Mouse (Mus musculus): ENCODE measurements at regions not wholly inside any gene's neighbourhood (a gene's known extent, or its start where the extent isn't known, plus 50 kb on each side); places are given as distances from the start of the nearest gene placed in this dataset.

DNA sequence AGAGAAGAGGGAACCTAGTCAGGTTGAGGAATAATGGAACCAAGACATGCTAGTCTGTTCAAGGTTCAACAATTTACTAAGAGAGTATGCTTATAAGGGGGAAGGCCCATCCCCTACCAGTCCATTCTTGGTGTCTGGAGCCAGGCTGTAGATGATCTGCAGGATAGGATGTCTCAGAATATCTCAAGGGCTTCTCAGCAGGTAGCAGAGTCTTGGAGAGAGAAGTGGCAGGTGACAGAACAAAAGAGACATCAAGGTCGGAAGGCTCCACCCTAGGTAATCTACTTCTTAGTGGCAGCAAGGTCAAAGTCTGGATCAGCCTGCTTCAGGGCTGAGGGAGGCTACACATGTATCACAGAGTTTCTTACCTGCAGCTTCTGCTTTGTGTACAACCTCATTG lies 220.2 kb upstream of the 4921530L21Rik start:
- Histone ChIP-seq H3K27me3 (ENCODE audit: control insufficient read depth, insufficient read depth, low read length) (no peaks in the 10 kb centered on the region), H3K4me1 (ENCODE audit: control insufficient read depth, insufficient read depth, low read length) (no peaks in the 10 kb centered on the region), H3K4me3 (ENCODE audit: low read depth, low read length) (no peak overlapping the region), H3K36me3 (ENCODE audit: control insufficient read depth, insufficient read depth, low read length) (no peaks in the 10 kb centered on the region), H3K4me2 (ENCODE audit: low read depth) (no peak overlapping the region), H3K9ac (ENCODE audit: low read length) (no peak overlapping the region), H3K27ac (ENCODE audit: low read depth, low read length) (no peak overlapping the region), H3K9me3 (ENCODE audit: control insufficient read depth, low read length) (no peaks in the 10 kb centered on the region)
- DNase-seq (ENCODE audit: low spot score) = no peak
- ATAC-seq (ENCODE audit: insufficient read depth, low FRiP score, low TSS enrichment) = no peak
- 79% methylated on average over 1 of the region's 1 CpGs for WGBS

DNA sequence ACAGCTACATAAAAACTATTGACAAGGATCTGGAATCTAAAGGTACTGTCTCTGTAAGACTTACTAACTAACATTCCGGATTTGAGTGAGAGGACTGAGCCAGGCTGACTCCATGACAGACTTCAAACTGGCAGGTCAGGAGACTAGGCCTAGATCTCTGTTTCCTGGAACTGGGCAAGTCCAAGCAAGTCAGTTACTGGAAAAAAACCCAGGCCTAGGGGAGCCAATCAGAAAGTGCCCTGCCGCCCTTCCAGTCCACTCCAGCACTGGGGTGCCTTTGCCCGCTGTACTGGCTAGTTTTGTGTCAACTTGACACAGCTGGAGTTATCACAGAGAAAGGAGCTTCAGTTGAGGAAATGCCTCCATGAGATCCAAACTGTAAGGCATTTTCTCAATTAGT lies 219.6 kb upstream of the 4921530L21Rik start:
- Histone ChIP-seq H3K4me2 (ENCODE audit: low read depth) (no peak overlapping the region), H3K9me3 (ENCODE audit: control insufficient read depth, low read length) (no peaks in the 10 kb centered on the region), H3K27me3 (ENCODE audit: control insufficient read depth, insufficient read depth, low read length) (no peaks in the 10 kb centered on the region), H3K27ac (ENCODE audit: low read depth, low read length) (no peak overlapping the region), H3K36me3 (ENCODE audit: control insufficient read depth, insufficient read depth, low read length) (no peaks in the 10 kb centered on the region), H3K4me1 (ENCODE audit: control insufficient read depth, insufficient read depth, low read length) (no peaks in the 10 kb centered on the region), H3K4me3 (ENCODE audit: low read depth, low read length) (no peak overlapping the region), H3K9ac (ENCODE audit: low read length) (no peak overlapping the region)
- DNase-seq (ENCODE audit: low spot score) (no peak), ATAC-seq (ENCODE audit: insufficient read depth, low FRiP score, low TSS enrichment) (no peak)
- WGBS = 85% methylated on average over 3 of the region's 3 CpGs

DNA sequence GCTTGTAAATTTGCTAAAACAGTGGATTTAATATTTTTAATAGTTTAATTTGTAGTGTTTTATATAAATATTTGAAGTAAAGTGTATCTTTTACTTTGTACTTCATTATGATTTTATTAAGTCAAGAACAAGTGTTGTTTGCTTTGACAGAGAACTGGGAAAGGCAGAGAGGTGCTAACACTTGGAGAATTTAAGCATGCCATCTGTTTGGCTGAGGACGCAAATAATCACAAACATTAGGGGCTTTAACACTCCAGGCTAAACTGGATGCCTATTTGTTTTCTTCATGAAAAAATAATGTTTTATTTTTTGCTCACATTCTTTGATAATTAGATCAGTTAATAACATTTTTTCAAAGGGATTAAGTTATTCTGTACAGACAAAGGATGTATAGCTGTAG lies 193.6 kb upstream of the 4921530L21Rik start:
- Histone ChIP-seq H3K27me3 (ENCODE audit: control insufficient read depth, insufficient read depth, low read length) (no peaks in the 10 kb centered on the region), H3K27ac (ENCODE audit: low read depth, low read length) (no peak overlapping the region), H3K4me3 (ENCODE audit: low read depth, low read length) (no peak overlapping the region), H3K4me1 (ENCODE audit: control insufficient read depth, insufficient read depth, low read length) (no peaks in the 10 kb centered on the region), H3K4me2 (ENCODE audit: low read depth) (no peak overlapping the region), H3K9ac (ENCODE audit: low read length) (no peak overlapping the region), H3K36me3 (ENCODE audit: control insufficient read depth, insufficient read depth, low read length) (no peaks in the 10 kb centered on the region), H3K9me3 (ENCODE audit: control insufficient read depth, low read length) (no peaks in the 10 kb centered on the region)
- WGBS = 79% methylated on average over 1 of the region's 1 CpGs
- DNase-seq (ENCODE audit: low spot score) = no peak
- no peak for ATAC-seq (ENCODE audit: insufficient read depth, low FRiP score, low TSS enrichment)

DNA sequence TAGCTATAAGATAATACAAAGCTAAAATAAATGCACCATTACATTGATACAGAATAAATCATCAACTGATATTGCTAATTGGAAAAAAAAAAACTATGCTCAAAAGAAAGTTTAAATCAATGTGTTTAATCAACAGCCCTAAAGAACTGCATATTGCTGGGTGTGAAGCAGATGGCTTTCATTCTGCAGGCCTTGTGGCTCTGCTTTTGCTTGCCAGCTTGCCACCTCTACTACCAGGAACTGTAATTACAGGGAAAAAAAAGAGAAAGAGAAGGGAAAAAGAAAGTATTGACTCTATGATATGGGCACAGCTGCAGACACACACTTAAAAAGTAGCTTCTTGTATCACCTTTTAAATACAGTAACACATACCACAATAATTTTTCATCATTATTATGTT lies 192.4 kb upstream of the 4921530L21Rik start:
- Histone ChIP-seq H3K9ac (ENCODE audit: low read length) (no peak overlapping the region), H3K27ac (ENCODE audit: low read depth, low read length) (no peak overlapping the region), H3K4me1 (ENCODE audit: control insufficient read depth, insufficient read depth, low read length) (no peaks in the 10 kb centered on the region), H3K9me3 (ENCODE audit: control insufficient read depth, low read length) (no peaks in the 10 kb centered on the region), H3K4me2 (ENCODE audit: low read depth) (no peak overlapping the region), H3K4me3 (ENCODE audit: low read depth, low read length) (no peak overlapping the region), H3K27me3 (ENCODE audit: control insufficient read depth, insufficient read depth, low read length) (no peaks in the 10 kb centered on the region), H3K36me3 (ENCODE audit: control insufficient read depth, insufficient read depth, low read length) (no peaks in the 10 kb centered on the region)
- ATAC-seq (ENCODE audit: insufficient read depth, low FRiP score, low TSS enrichment) (no peak), DNase-seq (ENCODE audit: low spot score) (no peak)

DNA sequence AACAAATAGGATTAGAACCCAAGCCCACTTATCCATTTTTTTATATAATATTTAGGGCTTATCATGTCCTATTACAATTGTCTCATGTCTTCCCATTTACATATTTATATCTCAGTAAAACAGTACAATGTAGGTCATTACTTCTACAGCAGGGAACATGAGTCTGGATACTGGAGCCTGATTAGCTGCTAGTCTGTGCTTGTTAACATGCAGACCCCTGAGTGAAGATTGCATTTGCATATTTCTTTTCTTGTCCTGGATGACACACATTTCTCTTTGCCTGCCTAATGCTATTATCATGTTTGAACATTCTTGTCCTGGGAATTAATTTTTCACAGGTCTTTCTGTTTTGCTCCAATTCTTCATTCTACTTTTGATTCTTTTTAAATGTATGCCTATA lies 155.0 kb upstream of the 4921530L21Rik start:
- H3K9ac ChIP-seq (ENCODE audit: low read length) = no peak overlapping the region
- no peak overlapping the region for H3K27ac ChIP-seq (ENCODE audit: low read depth, low read length)
- no peaks in the 10 kb centered on the region for H3K4me1 ChIP-seq (ENCODE audit: control insufficient read depth, insufficient read depth, low read length)
- H3K4me3 ChIP-seq (ENCODE audit: low read depth, low read length) = no peak overlapping the region
- H3K4me2 ChIP-seq (ENCODE audit: low read depth) = no peak overlapping the region
- no peaks in the 10 kb centered on the region for H3K27me3 ChIP-seq (ENCODE audit: control insufficient read depth, insufficient read depth, low read length)
- no peak for ATAC-seq (ENCODE audit: insufficient read depth, low FRiP score, low TSS enrichment)
- DNase-seq (ENCODE audit: low spot score) = no peak
- H3K36me3 ChIP-seq (ENCODE audit: control insufficient read depth, insufficient read depth, low read length) = no peaks in the 10 kb centered on the region
- H3K9me3 ChIP-seq (ENCODE audit: control insufficient read depth, low read length) = no peaks in the 10 kb centered on the region

DNA sequence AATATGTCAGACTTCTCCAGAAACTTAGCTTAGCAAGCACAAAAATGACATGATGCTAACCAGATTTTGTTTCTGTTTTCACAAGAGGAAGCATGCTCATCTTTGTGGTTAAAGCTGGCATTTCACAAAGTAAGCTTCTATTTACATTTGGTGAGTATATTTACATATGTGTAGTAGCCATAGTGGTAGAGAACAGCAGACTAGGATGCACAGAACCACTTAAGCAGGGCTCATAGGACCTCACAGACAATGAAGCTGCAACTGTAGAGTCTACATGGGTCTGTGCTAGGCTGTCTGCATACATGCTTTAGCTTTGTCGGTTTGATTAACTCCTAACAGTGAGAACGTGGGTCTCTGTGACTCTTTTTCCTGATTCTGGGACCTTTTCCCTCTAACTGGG lies 105.3 kb upstream of the 4921530L21Rik start:
- Histone ChIP-seq H3K4me3 (ENCODE audit: low read depth, low read length) (no peak overlapping the region), H3K4me1 (ENCODE audit: control insufficient read depth, insufficient read depth, low read length) (no peaks in the 10 kb centered on the region), H3K27ac (ENCODE audit: low read depth, low read length) (no peak overlapping the region), H3K9ac (ENCODE audit: low read length) (no peak overlapping the region), H3K4me2 (ENCODE audit: low read depth) (no peak overlapping the region), H3K9me3 (ENCODE audit: control insufficient read depth, low read length) (no peaks in the 10 kb centered on the region), H3K27me3 (ENCODE audit: control insufficient read depth, insufficient read depth, low read length) (no peaks in the 10 kb centered on the region), H3K36me3 (ENCODE audit: control insufficient read depth, insufficient read depth, low read length) (no peaks in the 10 kb centered on the region)
- WGBS = 51% methylated on average over 2 of the region's 2 CpGs
- DNase-seq (ENCODE audit: low spot score) (no peak), ATAC-seq (ENCODE audit: insufficient read depth, low FRiP score, low TSS enrichment) (no peak)

DNA sequence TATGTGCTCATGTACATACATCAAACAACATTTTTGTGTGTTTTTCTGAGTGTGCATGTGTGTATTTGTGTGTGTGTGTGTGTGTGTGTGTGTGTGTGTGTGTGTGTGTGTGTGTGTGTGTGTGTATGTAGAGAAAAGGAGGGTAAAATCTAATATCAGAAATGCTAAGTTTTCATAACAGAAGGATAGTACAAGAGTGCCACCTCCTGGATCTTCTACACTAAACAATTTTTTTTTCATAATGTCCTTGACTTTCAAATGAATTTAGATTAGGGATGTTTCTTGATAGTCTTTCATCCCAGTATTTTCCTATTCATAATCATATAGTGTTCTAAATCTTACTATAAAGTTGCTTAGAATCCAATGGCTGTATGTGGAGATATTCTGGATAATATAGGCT lies 103.6 kb upstream of the 4921530L21Rik start:
- no peak overlapping the region for H3K4me3 ChIP-seq (ENCODE audit: low read depth, low read length)
- H3K9ac ChIP-seq (ENCODE audit: low read length) = no peak overlapping the region
- no peak for ATAC-seq (ENCODE audit: insufficient read depth, low FRiP score, low TSS enrichment)
- H3K4me2 ChIP-seq (ENCODE audit: low read depth) = no peak overlapping the region
- no peaks in the 10 kb centered on the region for H3K27me3 ChIP-seq (ENCODE audit: control insufficient read depth, insufficient read depth, low read length)
- H3K9me3 ChIP-seq (ENCODE audit: control insufficient read depth, low read length) = no peaks in the 10 kb centered on the region
- H3K36me3 ChIP-seq (ENCODE audit: control insufficient read depth, insufficient read depth, low read length) = no peaks in the 10 kb centered on the region
- H3K27ac ChIP-seq (ENCODE audit: low read depth, low read length) = no peak overlapping the region
- DNase-seq (ENCODE audit: low spot score) = peak; percentile 14
- no peaks in the 10 kb centered on the region for H3K4me1 ChIP-seq (ENCODE audit: control insufficient read depth, insufficient read depth, low read length)
